Mouse (Mus musculus): ENCODE results near the gene Ccnd3. TPM values are rescaled to one million over a fixed set of nuclear protein-coding genes. Genes with fewer than 3 reads are reported as not detected.

The Ccnd3 gene
- polyA plus RNA-seq, 1 experiment = 89.1 TPM

DNA sequence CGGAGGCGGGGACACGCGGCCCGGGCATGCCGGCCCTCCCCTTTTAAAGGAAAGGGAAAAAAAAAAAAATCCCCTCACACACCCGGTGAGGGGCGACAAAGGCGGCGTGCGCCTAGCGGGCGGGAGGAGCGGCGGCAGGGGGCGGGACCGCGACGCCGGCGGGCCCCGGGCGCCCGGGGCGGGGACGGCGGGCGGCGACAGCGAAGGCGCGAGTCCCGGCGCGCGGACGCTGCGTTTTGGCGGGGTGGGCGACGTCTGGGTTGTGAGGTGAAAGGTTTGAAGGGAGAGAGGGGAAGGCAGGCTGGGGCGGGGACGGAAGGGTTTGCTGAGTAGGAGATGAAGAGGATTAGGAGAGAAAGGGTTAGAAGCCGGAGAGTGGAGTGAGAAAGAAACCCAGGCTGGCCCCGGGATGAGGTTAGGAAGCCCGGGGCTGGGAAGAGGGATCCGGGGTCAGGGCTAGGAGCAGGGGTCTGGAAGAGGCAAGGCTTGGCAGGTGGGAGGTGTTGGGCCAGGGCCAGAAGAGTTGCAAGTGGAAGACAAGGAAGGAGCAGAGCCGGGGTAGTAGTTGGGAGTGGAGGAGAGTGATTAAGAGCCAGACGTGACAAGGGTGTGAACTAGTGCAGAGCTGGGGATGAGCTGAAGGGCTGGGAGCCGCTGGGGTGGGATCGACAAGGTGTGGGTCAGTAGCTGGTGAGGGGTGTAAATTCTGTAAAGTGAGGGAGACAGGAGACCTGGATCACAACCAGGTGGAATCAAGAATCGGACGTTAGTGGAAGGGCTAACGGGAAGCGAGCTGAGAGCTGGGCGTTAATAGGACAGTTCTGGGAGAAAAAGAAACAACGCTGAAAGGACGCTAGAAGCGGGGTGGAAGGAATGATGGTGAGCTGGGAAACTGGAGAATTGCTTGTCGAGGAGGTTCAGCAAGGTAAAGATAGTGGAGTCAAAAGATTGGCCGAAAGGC lies 125.1 kb downstream of the Ccnd3 start:
- H3K27ac ChIP-seq (ENCODE audit: insufficient read depth, low read depth, low read length) = peak overlapping the region; percentile 33; the same call in 1 of the 2 replicates
- peak overlapping the region; percentile 93 for H3K4me3 ChIP-seq (ENCODE audit: insufficient read depth, low read length)
- H3K4me1 ChIP-seq (ENCODE audit: control insufficient read depth, insufficient read depth, low read length) = peaks cover 8% of the 10 kb centered on the region; the same call in 1 of the 2 replicates
- TF ChIP-seq POLR2A (IDR thresholded peaks at IDR 0.05; ENCODE audit: borderline replicate concordance, low read depth, low read length) = no peak
- TF ChIP-seq CTCF (IDR thresholded peaks at IDR 0.05; ENCODE audit: low read depth, low read length) = no peak; the same call in 1 of the 2 replicates

DNA sequence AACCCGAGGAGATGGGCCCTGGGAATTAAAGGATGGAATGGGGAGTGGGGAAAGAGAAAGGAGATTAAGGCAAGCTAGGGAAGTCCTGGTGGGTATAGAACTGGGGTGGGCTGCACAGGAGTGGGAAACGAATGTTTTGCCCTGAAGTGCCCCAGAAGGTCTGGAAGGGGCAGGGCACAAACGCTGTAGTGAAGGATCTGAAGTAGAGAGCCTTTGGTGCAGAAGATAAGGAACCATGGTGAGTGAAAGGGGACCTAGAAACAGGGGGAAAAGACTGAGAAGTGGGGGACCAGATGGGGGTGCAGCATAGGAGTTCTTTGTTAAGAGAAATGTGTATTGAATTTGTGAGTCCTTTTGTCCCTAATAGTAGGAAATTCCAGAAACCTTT lies 125.8 kb downstream of the Ccnd3 start, which contains the start of gene Usp49:
Gene Usp49 (plus strand): TSS at position 13 of the 388 bp plus-strand sequence.
- Histone ChIP-seq H3K27ac (ENCODE audit: insufficient read depth, low read depth, low read length) (peak within 1 kb of the TSS; percentile 33; the same call in 1 of the 2 replicates), H3K4me1 (ENCODE audit: control insufficient read depth, insufficient read depth, low read length) (peaks cover 8% of the 10 kb centered on the region; the same call in 1 of the 2 replicates), H3K4me3 (ENCODE audit: insufficient read depth, low read length) (peak within 1 kb of the TSS; percentile 93)
- no peak for TF ChIP-seq CTCF (IDR thresholded peaks at IDR 0.05; ENCODE audit: low read depth, low read length)
- TF ChIP-seq POLR2A (IDR thresholded peaks at IDR 0.05; ENCODE audit: borderline replicate concordance, low read depth, low read length) = no peak

DNA sequence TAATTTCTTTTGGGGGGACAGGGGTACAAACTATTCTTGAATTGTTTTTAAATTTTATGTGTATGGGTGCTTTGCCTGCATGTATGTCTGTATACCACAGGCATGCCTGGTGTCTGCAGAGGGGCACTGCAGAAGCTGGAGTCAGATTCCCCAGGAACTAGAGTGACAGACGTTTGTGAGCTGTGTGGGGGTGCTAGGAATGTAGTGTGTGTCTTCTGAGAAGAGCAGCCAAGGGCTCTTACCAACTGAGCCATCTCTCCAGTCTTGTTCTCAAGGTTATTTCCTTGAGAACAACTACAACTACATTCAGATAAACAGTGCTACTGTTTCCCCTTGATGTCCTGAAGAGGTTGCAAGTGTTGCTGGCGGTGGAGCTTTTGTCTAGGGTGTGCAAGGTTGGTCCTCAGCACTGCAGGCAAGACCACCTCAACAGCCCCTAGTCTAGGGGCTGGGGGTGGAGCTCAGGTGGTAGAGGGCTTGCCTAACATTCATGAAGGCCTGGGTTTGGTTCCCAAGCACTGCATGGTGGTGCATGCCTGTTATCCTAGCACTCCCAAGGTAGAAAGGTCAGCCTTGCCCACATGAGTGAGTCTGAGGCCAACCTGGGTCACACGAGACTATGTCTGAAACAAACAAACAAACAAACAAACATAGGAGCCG lies 127.5 kb downstream of the Ccnd3 start:
- Histone ChIP-seq H3K4me3 (ENCODE audit: insufficient read depth, low read length) (no peak overlapping the region), H3K27ac (ENCODE audit: insufficient read depth, low read depth, low read length) (no peak overlapping the region), H3K4me1 (ENCODE audit: control insufficient read depth, insufficient read depth, low read length) (peaks cover 8% of the 10 kb centered on the region; the same call in 1 of the 2 replicates)
- TF ChIP-seq POLR2A (IDR thresholded peaks at IDR 0.05; ENCODE audit: borderline replicate concordance, low read depth, low read length) (no peak), CTCF (IDR thresholded peaks at IDR 0.05; ENCODE audit: low read depth, low read length) (no peak)

DNA sequence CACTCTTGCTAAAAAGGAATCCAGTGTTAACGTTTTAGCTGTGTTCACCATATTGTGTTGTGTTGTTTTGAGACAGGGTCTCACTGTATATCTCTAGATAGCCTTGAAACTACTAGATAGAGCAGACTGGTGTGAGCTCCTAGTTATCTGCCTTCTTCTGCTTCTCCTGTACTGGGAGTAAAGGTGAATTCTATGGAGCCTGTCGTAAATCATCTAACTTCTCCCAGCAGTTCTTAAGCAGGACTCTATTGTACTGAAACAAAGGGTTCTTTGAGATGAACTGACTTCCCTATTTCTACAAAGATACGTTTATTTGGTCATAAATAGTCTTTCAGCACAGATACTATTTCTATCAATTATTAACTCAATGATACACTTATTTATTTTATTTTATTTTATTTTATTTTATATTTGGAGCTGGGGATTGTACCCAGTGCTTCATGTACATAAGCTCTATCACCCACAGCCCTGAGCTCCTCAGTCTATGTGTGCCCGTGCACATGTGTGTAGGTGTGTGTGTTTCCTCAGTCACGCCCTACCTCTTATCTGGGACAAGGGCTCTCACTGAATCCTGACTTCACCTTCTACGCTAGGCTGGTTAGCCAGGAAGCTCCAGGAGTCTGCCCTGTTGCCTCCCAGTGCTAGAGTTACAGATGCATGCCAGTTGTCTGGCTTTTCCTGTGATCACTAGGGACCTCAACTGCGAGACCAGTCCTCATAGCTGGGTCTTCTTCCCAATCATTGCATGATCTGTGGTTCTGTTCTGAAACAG lies 129.3 kb downstream of the Ccnd3 start:
- H3K4me1 ChIP-seq (ENCODE audit: control insufficient read depth, insufficient read depth, low read length) = peaks cover 5% of the 10 kb centered on the region; the same call in 1 of the 2 replicates
- no peak overlapping the region for H3K27ac ChIP-seq (ENCODE audit: insufficient read depth, low read depth, low read length)
- no peak overlapping the region for H3K4me3 ChIP-seq (ENCODE audit: insufficient read depth, low read length)
- TF ChIP-seq POLR2A (IDR thresholded peaks at IDR 0.05; ENCODE audit: borderline replicate concordance, low read depth, low read length) = no peak
- TF ChIP-seq CTCF (IDR thresholded peaks at IDR 0.05; ENCODE audit: low read depth, low read length) = no peak

DNA sequence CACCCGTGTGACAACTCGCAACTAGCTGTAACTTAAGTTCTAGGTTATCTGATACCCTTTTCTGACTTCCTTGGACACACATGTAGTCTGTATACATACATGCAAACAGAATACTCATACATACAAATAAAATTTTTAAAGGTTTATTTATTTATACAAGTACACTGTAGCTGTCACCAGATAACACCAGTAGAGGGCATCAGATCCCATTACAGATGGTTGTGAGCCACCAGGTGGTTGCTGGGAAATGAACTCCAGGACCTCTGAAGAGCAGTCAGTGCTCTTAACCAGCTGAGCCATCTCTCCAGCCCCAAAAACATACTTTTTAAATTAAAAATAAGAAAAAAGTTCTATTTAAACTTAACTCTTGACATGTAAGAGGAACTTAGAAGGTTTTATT lies 138.1 kb downstream of the Ccnd3 start:
- no peak overlapping the region for H3K27ac ChIP-seq (ENCODE audit: insufficient read depth, low read depth, low read length)
- H3K4me3 ChIP-seq (ENCODE audit: insufficient read depth, low read length) = no peak overlapping the region
- TF ChIP-seq POLR2A (IDR thresholded peaks at IDR 0.05; ENCODE audit: borderline replicate concordance, low read depth, low read length) (no peak), CTCF (IDR thresholded peaks at IDR 0.05; ENCODE audit: low read depth, low read length) (no peak)
- H3K4me1 ChIP-seq (ENCODE audit: control insufficient read depth, insufficient read depth, low read length) = no peaks in the 10 kb centered on the region

DNA sequence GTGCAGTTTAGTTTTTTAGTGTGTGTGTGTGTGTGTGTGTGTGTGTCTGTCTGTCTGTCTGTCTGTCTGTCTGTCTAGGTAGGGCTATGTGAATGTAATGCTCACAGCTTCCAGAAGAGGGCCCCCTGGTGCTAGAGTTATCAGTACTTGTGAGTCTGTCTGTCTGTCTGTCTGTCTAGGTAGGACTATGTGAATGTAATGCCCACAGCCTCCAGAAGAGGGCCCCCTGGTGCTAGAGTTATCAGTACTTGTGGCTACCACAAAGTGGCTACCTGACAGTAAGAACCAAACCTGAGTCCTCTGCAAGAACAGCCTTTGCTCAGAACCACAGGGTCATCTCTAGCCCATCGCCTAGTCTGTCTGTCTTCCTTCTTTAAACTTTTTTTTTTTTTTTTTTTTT lies 141.8 kb downstream of the Ccnd3 start:
- Histone ChIP-seq H3K4me3 (ENCODE audit: insufficient read depth, low read length) (no peak overlapping the region), H3K27ac (ENCODE audit: insufficient read depth, low read depth, low read length) (no peak overlapping the region), H3K4me1 (ENCODE audit: control insufficient read depth, insufficient read depth, low read length) (no peaks in the 10 kb centered on the region; the same call in none of the 2 replicates)
- peak; percentile 76 for TF ChIP-seq CTCF (IDR thresholded peaks at IDR 0.05; ENCODE audit: low read depth, low read length)
- no peak for TF ChIP-seq POLR2A (IDR thresholded peaks at IDR 0.05; ENCODE audit: borderline replicate concordance, low read depth, low read length)

DNA sequence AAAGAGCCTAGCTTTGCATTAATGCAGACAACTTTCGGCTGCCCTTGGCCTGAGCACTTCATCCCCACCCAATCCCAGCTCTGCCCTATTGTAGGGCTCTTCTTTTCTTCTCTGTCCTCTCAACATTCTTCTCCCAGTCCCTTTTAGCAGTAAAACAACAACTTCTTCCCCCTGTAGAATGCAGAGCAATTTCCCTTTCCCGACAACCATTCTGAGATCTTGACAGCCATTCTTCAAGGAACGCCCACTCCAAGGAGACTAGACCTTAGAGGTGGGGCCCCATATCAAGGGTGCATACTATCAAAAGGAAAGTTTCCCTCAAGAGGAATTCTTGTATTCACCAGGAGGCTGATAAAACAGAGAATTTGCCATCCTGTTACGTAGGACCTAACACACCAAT lies 144.1 kb downstream of the Ccnd3 start:
- H3K4me1 ChIP-seq (ENCODE audit: control insufficient read depth, insufficient read depth, low read length) = peaks cover 14% of the 10 kb centered on the region
- TF ChIP-seq POLR2A (IDR thresholded peaks at IDR 0.05; ENCODE audit: borderline replicate concordance, low read depth, low read length) (no peak), CTCF (IDR thresholded peaks at IDR 0.05; ENCODE audit: low read depth, low read length) (no peak)
- no peak overlapping the region for H3K4me3 ChIP-seq (ENCODE audit: insufficient read depth, low read length)
- no peak overlapping the region for H3K27ac ChIP-seq (ENCODE audit: insufficient read depth, low read depth, low read length)

Other genes starting within 250 kb of the Ccnd3 start
- 20.5 and 22.7 TPM in 2 replicates for gene Mrps10, start 136.2 kb upstream of the Ccnd3 start, polyA plus RNA-seq (2012; ENCODE audit: insufficient read depth, insufficient read length, missing spikeins)
- 0.99 TPM in 2 replicates for gene Guca1b, start 119.7 kb upstream of the Ccnd3 start, polyA plus RNA-seq (2012; ENCODE audit: insufficient read depth, insufficient read length, missing spikeins)
- gene Guca1a, start 104.5 kb upstream of the Ccnd3 start, polyA plus RNA-seq (2012; ENCODE audit: insufficient read depth, insufficient read length, missing spikeins) = 20.0 and 22.0 TPM in 2 replicates
- 2.8 and 3.0 TPM in 2 replicates for gene AI661453, start 68.4 kb upstream of the Ccnd3 start, polyA plus RNA-seq (2012; ENCODE audit: insufficient read depth, insufficient read length, missing spikeins)
- 0.34 and 0.67 TPM in 2 replicates for gene 1700001C19Rik, start 67.7 kb upstream of the Ccnd3 start, polyA plus RNA-seq (2012; ENCODE audit: insufficient read depth, insufficient read length, missing spikeins)
- 23.7 and 30.1 TPM in 2 replicates for gene Taf8, start 2.8 kb upstream of the Ccnd3 start, polyA plus RNA-seq (2012; ENCODE audit: insufficient read depth, insufficient read length, missing spikeins)
- gene Bysl, start 106.4 kb downstream of the Ccnd3 start, polyA plus RNA-seq (2012; ENCODE audit: insufficient read depth, insufficient read length, missing spikeins) = 4.1 and 5.0 TPM in 2 replicates
- gene Med20, start 106.5 kb downstream of the Ccnd3 start, polyA plus RNA-seq (2012; ENCODE audit: insufficient read depth, insufficient read length, missing spikeins) = 19.7 and 23.4 TPM in 2 replicates
- 1.2 and 3.1 TPM in 2 replicates for gene Gm20517, start 106.5 kb downstream of the Ccnd3 start, polyA plus RNA-seq (2012; ENCODE audit: insufficient read depth, insufficient read length, missing spikeins)
- 7.3 and 8.6 TPM in 2 replicates for gene Usp49, start 125.6 kb downstream of the Ccnd3 start, polyA plus RNA-seq (2012; ENCODE audit: insufficient read depth, insufficient read length, missing spikeins)
- gene Tomm6, start 183.3 kb downstream of the Ccnd3 start, polyA plus RNA-seq (2012; ENCODE audit: insufficient read depth, insufficient read length, missing spikeins) = 220 TPM in 2 replicates
- gene Frs3, start 184.0 kb downstream of the Ccnd3 start, polyA plus RNA-seq (2012; ENCODE audit: insufficient read depth, insufficient read length, missing spikeins) = 3.1 and 8.4 TPM in 2 replicates
- 0.58 and 0.97 TPM in 2 replicates for gene Gm21981, start 189.4 kb downstream of the Ccnd3 start, polyA plus RNA-seq (2012; ENCODE audit: insufficient read depth, insufficient read length, missing spikeins)
- gene Prickle4, start 189.7 kb downstream of the Ccnd3 start, polyA plus RNA-seq (2012; ENCODE audit: insufficient read depth, insufficient read length, missing spikeins) = 2.9 and 3.2 TPM in 2 replicates
- not detected in 2 replicates for gene Pgc, start 221.8 kb downstream of the Ccnd3 start, polyA plus RNA-seq (2012; ENCODE audit: insufficient read depth, insufficient read length, missing spikeins)
- 43.2 and 48.4 TPM in 2 replicates for gene Tfeb, start 232.0 kb downstream of the Ccnd3 start, polyA plus RNA-seq (2012; ENCODE audit: insufficient read depth, insufficient read length, missing spikeins)